Mouse (Mus musculus): ENCODE results near the gene Otulin. TPM values are rescaled to one million over a fixed set of nuclear protein-coding genes. Genes with fewer than 3 reads are reported as not detected.

The Otulin gene
- total and polyA plus RNA-seq, 3 experiments: 40.0 to 84.8 (median 80.2) TPM

DNA sequence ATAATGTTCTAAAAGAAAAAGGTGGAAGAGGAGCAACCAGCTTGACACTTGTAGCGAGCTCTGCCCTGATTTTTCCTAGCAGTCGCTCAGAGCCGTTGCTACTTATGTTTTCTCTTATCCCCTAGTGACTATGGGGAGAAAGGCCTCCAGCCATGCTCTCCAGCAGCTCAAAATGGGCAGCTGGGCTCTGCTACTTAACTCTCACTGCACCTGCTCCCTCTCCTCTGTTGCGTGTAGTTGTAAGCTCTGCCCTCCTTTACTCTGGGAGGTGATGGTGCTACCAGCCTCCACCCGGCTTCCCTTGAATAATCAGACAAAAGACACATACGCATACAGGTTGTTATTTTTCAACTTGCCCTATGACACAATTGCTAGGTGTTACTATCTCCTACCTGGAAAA lies 62.1 kb downstream of the Otulin start:
- in situ Hi-C loops (cut with MboI; ENCODE audit: low pct_ligation_motif_present, low pct_unique_long_range_greater_than_20kb, low sequenced_read_pairs): no loop called here
- Histone ChIP-seq H3K9ac (ENCODE audit: insufficient read depth, low read depth) (no peak overlapping the region), H3K27me3 (replicated peaks) (no peaks in the 10 kb centered on the region), H3K9me3 (replicated peaks; ENCODE audit: low read length) (no peaks in the 10 kb centered on the region), H3K79me2 (replicated peaks; ENCODE audit: control insufficient read depth, extremely low read depth, insufficient read depth, poor library complexity, severe bottlenecking) (no peaks in the 10 kb centered on the region), H3K4me2 (ENCODE audit: insufficient read depth, low read depth, poor library complexity, severe bottlenecking) (no peak overlapping the region), H3K36me3 (replicated peaks in 1 of 2; ENCODE audit: control insufficient read depth in 1 of 2, insufficient read depth in 1 of 2, low read length in 1 of 2) (peaks cover 0 to 67% of the 10 kb centered on the region in 2 experiments), H3K27ac (ENCODE audit: insufficient read depth, low read depth) (no peak overlapping the region), H3K4me3 (replicated peaks in 1 of 3; ENCODE audit: low read depth in 2 of 3, low read length in 2 of 3, poor library complexity in 1 of 3) (no peak overlapping the region), H3K4me1 (ENCODE audit: control insufficient read depth in 1 of 2, insufficient read depth in 2 of 2) (peaks cover 10 to 14% of the 10 kb centered on the region in 2 experiments)
- no peak for DNase-seq (ENCODE audit: extremely low read depth)
- dilution Hi-C loops (cut with MboI; ENCODE audit: extremely low pct_ligation_motif_present, extremely low pct_unique_long_range_greater_than_20kb, low sequenced_read_pairs): no loop called here
- TF ChIP-seq TBP (conservative IDR thresholded peaks at IDR 0.05; ENCODE audit: low read depth, low read length) (no peak), UBTF (IDR thresholded peaks at IDR 0.05; ENCODE audit: low read depth, low read length) (no peak), ETS1 (conservative IDR thresholded peaks at IDR 0.05; ENCODE audit: low read depth, low read length) (no peak), PAX5 (IDR thresholded peaks at IDR 0.05; ENCODE audit: low read length) (no peak), MAFK (IDR thresholded peaks at IDR 0.05; ENCODE audit: insufficient replicate concordance, low read length) (no peak), MAZ (IDR thresholded peaks at IDR 0.05; ENCODE audit: low read depth, low read length) (no peak)

DNA sequence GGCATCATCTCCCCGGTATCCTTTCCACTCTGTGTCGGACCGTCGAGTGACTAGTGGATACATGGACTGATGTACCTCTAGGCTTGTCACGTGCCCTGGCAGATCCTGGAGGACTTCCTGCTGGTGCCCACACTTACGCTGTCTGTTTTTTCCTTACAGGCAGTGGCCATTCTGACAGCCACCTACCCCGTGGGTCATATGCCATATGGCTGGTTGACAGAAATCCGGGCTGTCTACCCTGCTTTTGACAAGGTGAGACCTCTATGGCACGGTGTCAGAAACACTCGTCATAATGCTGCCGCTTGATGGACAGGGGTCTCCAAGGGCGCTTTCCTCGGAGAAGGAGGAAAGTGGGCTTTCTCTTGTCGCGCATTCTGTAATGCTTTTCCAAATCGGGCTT lies 63.1 kb downstream of the Otulin start:
- in situ Hi-C loops (cut with MboI; ENCODE audit: low pct_ligation_motif_present, low pct_unique_long_range_greater_than_20kb, low sequenced_read_pairs) (no loop called here), dilution Hi-C loops (cut with MboI; ENCODE audit: extremely low pct_ligation_motif_present, extremely low pct_unique_long_range_greater_than_20kb, low sequenced_read_pairs) (no loop called here)
- H3K4me2 ChIP-seq (ENCODE audit: insufficient read depth, low read depth, poor library complexity, severe bottlenecking): no peak overlapping the region
- no peak for DNase-seq (ENCODE audit: extremely low read depth)
- H3K9me3 ChIP-seq (replicated peaks; ENCODE audit: low read length): no peaks in the 10 kb centered on the region
- no peak overlapping the region for H3K9ac ChIP-seq (ENCODE audit: insufficient read depth, low read depth)
- no peak overlapping the region for H3K4me3 ChIP-seq (replicated peaks in 1 of 3; ENCODE audit: low read depth in 2 of 3, low read length in 2 of 3, poor library complexity in 1 of 3)
- H3K36me3 ChIP-seq (replicated peaks in 1 of 2; ENCODE audit: control insufficient read depth in 1 of 2, insufficient read depth in 1 of 2, low read length in 1 of 2): peaks cover 0 to 62% of the 10 kb centered on the region in 2 experiments
- H3K27me3 ChIP-seq (replicated peaks): no peaks in the 10 kb centered on the region
- H3K4me1 ChIP-seq (ENCODE audit: control insufficient read depth in 1 of 2, insufficient read depth in 2 of 2): peaks cover 9 to 10% of the 10 kb centered on the region in 2 experiments; a peak in 3 of 4 replicates
- H3K27ac ChIP-seq (ENCODE audit: insufficient read depth, low read depth): no peak overlapping the region
- no peak for TF ChIP-seq USF2 (conservative IDR thresholded peaks at IDR 0.05; ENCODE audit: low read depth, low read length)
- TF ChIP-seq USF1 (IDR thresholded peaks at IDR 0.05; ENCODE audit: low read depth, low read length): no peak
- TF ChIP-seq MXI1 (IDR thresholded peaks at IDR 0.05; ENCODE audit: low read depth, low read length): no peak
- no peak for TF ChIP-seq CHD2 (IDR thresholded peaks at IDR 0.05; ENCODE audit: low read length)
- no peak for TF ChIP-seq NELFE (IDR thresholded peaks at IDR 0.05; ENCODE audit: low read depth, low read length)
- TF ChIP-seq SIN3A (IDR thresholded peaks at IDR 0.05; ENCODE audit: low read length): no peak
- TF ChIP-seq MAZ (IDR thresholded peaks at IDR 0.05; ENCODE audit: low read depth, low read length): no peak
- H3K79me2 ChIP-seq (replicated peaks; ENCODE audit: control insufficient read depth, extremely low read depth, insufficient read depth, poor library complexity, severe bottlenecking): no peaks in the 10 kb centered on the region

DNA sequence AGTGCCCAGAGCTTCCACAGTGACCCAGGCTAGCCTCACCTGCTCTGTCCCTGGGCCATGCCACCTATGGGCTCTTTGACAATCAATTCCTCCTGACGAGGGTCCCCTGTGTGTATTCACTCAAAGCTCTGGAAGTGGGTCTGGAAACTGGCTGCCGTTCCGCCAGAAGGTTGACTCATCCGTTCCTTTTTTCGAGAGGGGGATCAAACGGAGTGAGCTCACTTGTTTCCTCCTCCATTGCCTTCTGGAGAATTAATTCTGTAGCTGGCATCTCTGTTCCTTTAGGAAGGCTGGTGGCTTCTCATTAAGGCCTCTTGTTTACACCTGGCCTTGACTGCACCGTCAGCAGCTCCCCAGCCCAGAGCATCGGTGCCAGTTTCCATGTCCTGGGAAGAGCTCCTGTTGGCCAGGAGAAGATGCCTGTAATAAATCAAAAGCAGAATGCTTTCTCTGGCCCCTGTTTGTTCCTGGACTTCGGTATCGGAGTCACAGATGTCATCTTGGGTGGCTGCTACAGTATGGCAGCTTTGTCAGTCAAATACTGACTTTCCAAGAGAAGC lies 64.8 kb downstream of the Otulin start:
- dilution Hi-C loops (cut with MboI; ENCODE audit: extremely low pct_ligation_motif_present, extremely low pct_unique_long_range_greater_than_20kb, low sequenced_read_pairs) (no loop called here), in situ Hi-C loops (cut with MboI; ENCODE audit: low pct_ligation_motif_present, low pct_unique_long_range_greater_than_20kb, low sequenced_read_pairs) (no loop called here)
- peaks cover 0 to 57% of the 10 kb centered on the region in 2 experiments for H3K36me3 ChIP-seq (replicated peaks in 1 of 2; ENCODE audit: control insufficient read depth in 1 of 2, insufficient read depth in 1 of 2, low read length in 1 of 2)
- no peak overlapping the region for H3K9ac ChIP-seq (ENCODE audit: insufficient read depth, low read depth)
- DNase-seq (ENCODE audit: extremely low read depth): no peak
- no peaks in the 10 kb centered on the region for H3K27me3 ChIP-seq (replicated peaks)
- H3K27ac ChIP-seq (ENCODE audit: insufficient read depth, low read depth): no peak overlapping the region
- no peaks in the 10 kb centered on the region for H3K79me2 ChIP-seq (replicated peaks; ENCODE audit: control insufficient read depth, extremely low read depth, insufficient read depth, poor library complexity, severe bottlenecking)
- TF ChIP-seq RAD21 (IDR thresholded peaks at IDR 0.05; ENCODE audit: low read depth, low read length) (no peak), KAT2A (IDR thresholded peaks at IDR 0.05; ENCODE audit: insufficient replicate concordance, low read length) (no peak), MAZ (IDR thresholded peaks at IDR 0.05; ENCODE audit: low read depth, low read length) (no peak), MAX (IDR thresholded peaks at IDR 0.05; ENCODE audit: low read length) (no peak), MXI1 (IDR thresholded peaks at IDR 0.05; ENCODE audit: low read depth, low read length) (no peak), NELFE (IDR thresholded peaks at IDR 0.05; ENCODE audit: low read depth, low read length) (no peak), CTCF (conservative IDR thresholded peaks at IDR 0.05 in 1 of 2, IDR thresholded peaks at IDR 0.05 in 1 of 2; ENCODE audit: low read depth in 2 of 2, low read length in 2 of 2) (no peak), PAX5 (IDR thresholded peaks at IDR 0.05; ENCODE audit: low read length) (no peak), ELF1 (IDR thresholded peaks at IDR 0.05; ENCODE audit: low read depth, low read length) (no peak), TCF12 (IDR thresholded peaks at IDR 0.05; ENCODE audit: low read depth, low read length) (no peak), TBP (conservative IDR thresholded peaks at IDR 0.05; ENCODE audit: low read depth, low read length) (no peak), MYC (IDR thresholded peaks at IDR 0.05; ENCODE audit: low read depth, low read length) (no peak), MAFK (IDR thresholded peaks at IDR 0.05; ENCODE audit: insufficient replicate concordance, low read length) (no peak), NRF1 (IDR thresholded peaks at IDR 0.05; ENCODE audit: low read depth, low read length) (no peak), E2F4 (IDR thresholded peaks at IDR 0.05; ENCODE audit: insufficient replicate concordance, low read depth, low read length) (no peak), JUND (conservative IDR thresholded peaks at IDR 0.05; ENCODE audit: low read depth, low read length) (no peak), GABPA (IDR thresholded peaks at IDR 0.05; ENCODE audit: insufficient replicate concordance, low read depth, low read length) (no peak), CHD1 (IDR thresholded peaks at IDR 0.05; ENCODE audit: low read depth, low read length) (no peak), ZNF384 (IDR thresholded peaks at IDR 0.05; ENCODE audit: low read depth, low read length) (no peak)
- no peak overlapping the region for H3K4me3 ChIP-seq (replicated peaks in 1 of 3; ENCODE audit: low read depth in 2 of 3, low read length in 2 of 3, poor library complexity in 1 of 3)
- no peak overlapping the region for H3K4me2 ChIP-seq (ENCODE audit: insufficient read depth, low read depth, poor library complexity, severe bottlenecking)
- H3K4me1 ChIP-seq (ENCODE audit: control insufficient read depth in 1 of 2, insufficient read depth in 2 of 2): peaks cover 9 to 12% of the 10 kb centered on the region in 2 experiments; a peak in 3 of 4 replicates
- no peaks in the 10 kb centered on the region for H3K9me3 ChIP-seq (replicated peaks; ENCODE audit: low read length)
